Mouse (Mus musculus): ENCODE measurements around the gene Rin2. TPM values are rescaled to one million over a fixed set of nuclear protein-coding genes. Genes with fewer than 3 reads are reported as not detected.

The Rin2 gene
- polyA plus RNA-seq, 1 experiment from 2014 or later: 31.3 TPM

GRCm38 (mm10) chr2:145822783-145823729 lies 148.0 kb downstream of the Rin2 start:
- Histone ChIP-seq H3K36me3 (no peaks in the 10 kb centered on the region), H3K9ac (no peak overlapping the region), H3K4me1 (no peaks in the 10 kb centered on the region), H3K27ac (no peak overlapping the region), H3K4me2 (replicated peaks) (no peak overlapping the region), H3K27me3 (no peaks in the 10 kb centered on the region), H3K9me3 (no peaks in the 10 kb centered on the region), H3K4me3 (no peak overlapping the region)
- ATAC-seq (ENCODE audit: insufficient number of reproducible peaks, insufficient read depth, low FRiP score, low TSS enrichment): no peak
- 74% methylated on average over 3 of the region's 3 CpGs for WGBS

GRCm38 (mm10) chr2:145824749-145825148 lies 149.7 kb downstream of the Rin2 start:
- Histone ChIP-seq H3K36me3 (no peaks in the 10 kb centered on the region), H3K4me2 (replicated peaks) (no peak overlapping the region), H3K4me1 (no peaks in the 10 kb centered on the region), H3K4me3 (no peak overlapping the region), H3K27ac (no peak overlapping the region), H3K27me3 (no peaks in the 10 kb centered on the region), H3K9ac (no peak overlapping the region), H3K9me3 (no peaks in the 10 kb centered on the region)
- ATAC-seq (ENCODE audit: insufficient number of reproducible peaks, insufficient read depth, low FRiP score, low TSS enrichment): no peak
- WGBS: 89% methylated on average over 3 of the region's 3 CpGs

- Histone ChIP-seq H3K27me3 (no peaks in the 10 kb centered on the region), H3K4me3 (no peak overlapping the region), H3K4me2 (replicated peaks) (no peak overlapping the region), H3K4me1 (no peaks in the 10 kb centered on the region), H3K36me3 (no peaks in the 10 kb centered on the region), H3K9ac (no peak overlapping the region), H3K27ac (no peak overlapping the region), H3K9me3 (no peaks in the 10 kb centered on the region)
- ATAC-seq (ENCODE audit: insufficient number of reproducible peaks, insufficient read depth, low FRiP score, low TSS enrichment): no peak
- WGBS: 98% methylated on average over 10 of the region's 10 CpGs
Observed at GRCm38 (mm10) chr2:145825221-145825620, 150.2 kb downstream of the Rin2 start.

- Histone ChIP-seq H3K36me3 (no peaks in the 10 kb centered on the region), H3K27ac (no peak overlapping the region), H3K9me3 (no peaks in the 10 kb centered on the region), H3K9ac (no peak overlapping the region), H3K27me3 (no peaks in the 10 kb centered on the region), H3K4me2 (replicated peaks) (no peak overlapping the region), H3K4me3 (no peak overlapping the region), H3K4me1 (peaks cover 12% of the 10 kb centered on the region)
- ATAC-seq (ENCODE audit: insufficient number of reproducible peaks, insufficient read depth, low FRiP score, low TSS enrichment): no peak
- WGBS: 78% methylated on average over 2 of the region's 2 CpGs
Observed at GRCm38 (mm10) chr2:145827930-145828329, 152.9 kb downstream of the Rin2 start.

- H3K4me2 ChIP-seq (replicated peaks): no peak overlapping the region
- ATAC-seq (ENCODE audit: insufficient number of reproducible peaks, insufficient read depth, low FRiP score, low TSS enrichment): no peak
Observed at GRCm38 (mm10) chr2:145828603-145829002, 153.6 kb downstream of the Rin2 start.

GRCm38 (mm10) chr2:145829231-145829630 lies 154.2 kb downstream of the Rin2 start:
- no peak for ATAC-seq (ENCODE audit: insufficient number of reproducible peaks, insufficient read depth, low FRiP score, low TSS enrichment)
- H3K4me1 ChIP-seq: peaks cover 18% of the 10 kb centered on the region
- no peaks in the 10 kb centered on the region for H3K9me3 ChIP-seq
- no peak overlapping the region for H3K9ac ChIP-seq
- H3K36me3 ChIP-seq: no peaks in the 10 kb centered on the region
- H3K4me3 ChIP-seq: no peak overlapping the region
- no peaks in the 10 kb centered on the region for H3K27me3 ChIP-seq
- H3K4me2 ChIP-seq (replicated peaks): no peak overlapping the region
- 91% methylated on average over 4 of the region's 4 CpGs for WGBS
- H3K27ac ChIP-seq: no peak overlapping the region

More at GRCm38 (mm10) chr2:145828603-145829002, 153.6 kb downstream of the Rin2 start:
- Histone ChIP-seq H3K27me3 (no peaks in the 10 kb centered on the region), H3K36me3 (no peaks in the 10 kb centered on the region), H3K27ac (no peak overlapping the region), H3K4me3 (no peak overlapping the region), H3K4me1 (peaks cover 18% of the 10 kb centered on the region), H3K9ac (no peak overlapping the region), H3K9me3 (no peaks in the 10 kb centered on the region)
- 95% methylated on average over 3 of the region's 3 CpGs for WGBS

- Histone ChIP-seq H3K27ac (no peak overlapping the region), H3K9me3 (no peaks in the 10 kb centered on the region), H3K4me3 (no peak overlapping the region), H3K9ac (no peak overlapping the region), H3K36me3 (no peaks in the 10 kb centered on the region), H3K27me3 (no peaks in the 10 kb centered on the region), H3K4me2 (replicated peaks) (no peak overlapping the region), H3K4me1 (peaks cover 18% of the 10 kb centered on the region)
- ATAC-seq (ENCODE audit: insufficient number of reproducible peaks, insufficient read depth, low FRiP score, low TSS enrichment): no peak
- 91% methylated on average over 3 of the region's 3 CpGs for WGBS
Observed at GRCm38 (mm10) chr2:145830417-145830816, 155.4 kb downstream of the Rin2 start.

GRCm38 (mm10) chr2:145831949-145832835 lies 157.2 kb downstream of the Rin2 start:
- Histone ChIP-seq H3K4me2 (replicated peaks) (peak overlapping the region; percentile 35), H3K9ac (no peak overlapping the region), H3K4me3 (no peak overlapping the region), H3K27ac (peak overlapping the region; percentile 92), H3K9me3 (no peaks in the 10 kb centered on the region), H3K4me1 (peaks cover 18% of the 10 kb centered on the region), H3K36me3 (no peaks in the 10 kb centered on the region), H3K27me3 (no peaks in the 10 kb centered on the region)
- ATAC-seq (ENCODE audit: insufficient number of reproducible peaks, insufficient read depth, low FRiP score, low TSS enrichment): peak; percentile 90
- WGBS: 23% methylated on average over 17 of the region's 17 CpGs

GRCm38 (mm10) chr2:145832836-145833221 lies 157.8 kb downstream of the Rin2 start:
- Histone ChIP-seq H3K27ac (peak overlapping the region; percentile 92), H3K27me3 (no peaks in the 10 kb centered on the region), H3K4me3 (no peak overlapping the region), H3K9ac (no peak overlapping the region), H3K36me3 (no peaks in the 10 kb centered on the region), H3K4me1 (peaks cover 18% of the 10 kb centered on the region), H3K4me2 (replicated peaks) (peak overlapping the region; percentile 35), H3K9me3 (no peaks in the 10 kb centered on the region)
- WGBS: 19% methylated on average over 5 of the region's 5 CpGs
- ATAC-seq (ENCODE audit: insufficient number of reproducible peaks, insufficient read depth, low FRiP score, low TSS enrichment): no peak

GRCm38 (mm10) chr2:145833341-145833740 lies 158.3 kb downstream of the Rin2 start:
- Histone ChIP-seq H3K4me1 (peaks cover 18% of the 10 kb centered on the region), H3K36me3 (no peaks in the 10 kb centered on the region), H3K9me3 (no peaks in the 10 kb centered on the region), H3K4me3 (no peak overlapping the region), H3K27me3 (no peaks in the 10 kb centered on the region), H3K4me2 (replicated peaks) (no peak overlapping the region), H3K27ac (peak overlapping the region; percentile 92), H3K9ac (no peak overlapping the region)
- no peak for ATAC-seq (ENCODE audit: insufficient number of reproducible peaks, insufficient read depth, low FRiP score, low TSS enrichment)
- 54% methylated on average over 3 of the region's 3 CpGs for WGBS

- H3K4me1 ChIP-seq: peaks cover 18% of the 10 kb centered on the region
- ATAC-seq (ENCODE audit: insufficient number of reproducible peaks, insufficient read depth, low FRiP score, low TSS enrichment): no peak
- no peak overlapping the region for H3K4me3 ChIP-seq
- H3K9ac ChIP-seq: no peak overlapping the region
- no peak overlapping the region for H3K27ac ChIP-seq
- WGBS: 91% methylated on average over 1 of the region's 1 CpGs
- H3K4me2 ChIP-seq (replicated peaks): no peak overlapping the region
- no peaks in the 10 kb centered on the region for H3K27me3 ChIP-seq
- H3K36me3 ChIP-seq: no peaks in the 10 kb centered on the region
- no peaks in the 10 kb centered on the region for H3K9me3 ChIP-seq
Observed at GRCm38 (mm10) chr2:145835920-145836319, 160.9 kb downstream of the Rin2 start.
